Mouse (Mus musculus) neural tube, embryonic 10.5 days (tissue): ENCODE data around the gene Tat.
A peak's percentile ranks its signal among the peaks of the same experiment; 100 is the strongest.
"Not testable (repeated sequence)": the region's sequence is repeated elsewhere in the genome, so short reads cannot be mapped to it uniquely, and the experiment has no call there.

Experiments
- DNase-seq: peaks from one replicate; pipeline ENCODE4 v3.0.0-alpha.2; 2017; ENCODE audit warnings: low spot score; ENCODE audit errors: extremely low spot score

Gene Tat

DNA sequence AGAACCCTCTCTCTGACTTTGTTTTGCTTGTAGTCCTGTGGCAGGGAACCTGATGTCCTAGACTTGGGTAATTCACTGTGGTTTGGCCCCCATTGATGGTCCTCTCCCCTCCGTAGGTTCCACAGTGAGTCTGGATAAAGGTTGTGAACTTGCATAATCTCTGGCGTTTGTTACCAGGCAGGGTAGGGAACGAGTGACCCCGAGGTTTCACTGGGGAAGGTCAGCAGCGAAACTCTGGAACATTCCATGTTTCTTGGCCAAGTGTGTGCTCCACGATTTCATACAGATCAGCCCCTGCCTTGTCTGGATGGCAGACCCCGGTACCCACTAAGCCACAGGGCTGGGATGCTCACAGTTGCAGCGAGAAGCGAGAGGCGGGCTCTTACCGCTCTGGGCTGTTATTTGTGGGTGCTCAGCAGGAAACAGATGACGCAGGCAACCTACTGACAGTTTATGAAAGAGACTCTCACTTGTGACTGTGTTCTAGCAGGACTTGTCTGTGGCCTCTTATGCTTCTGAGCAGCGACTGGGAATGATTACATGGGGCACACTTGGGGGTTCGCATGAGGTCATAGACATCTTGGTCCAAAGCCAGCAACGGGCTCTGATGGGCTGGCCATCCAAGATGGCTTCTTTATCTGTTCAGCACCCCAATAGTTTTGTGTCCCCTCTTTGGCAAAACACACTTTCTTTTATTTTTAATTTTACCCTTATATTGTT lies 7.7 kb upstream of the Tat start:
- no peak for DNase-seq

DNA sequence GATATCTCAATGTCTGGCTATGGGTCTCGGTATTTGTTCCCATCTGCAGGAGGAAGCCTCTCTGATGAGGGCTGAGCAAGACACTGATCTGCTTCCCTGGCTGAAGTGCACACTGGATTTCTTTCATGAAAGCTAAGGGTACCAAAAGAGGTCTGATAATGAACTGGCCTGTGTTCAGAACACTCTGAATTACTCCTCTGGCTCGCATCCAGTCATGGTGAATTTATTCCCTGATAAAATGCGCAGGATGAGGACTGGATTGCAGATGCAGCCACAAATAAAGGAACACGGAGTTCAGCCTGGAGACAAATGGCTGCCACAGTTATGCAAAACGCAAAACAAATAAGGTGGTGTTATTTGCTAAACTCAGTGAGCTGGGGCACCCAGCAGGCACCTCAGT lies 6.3 kb upstream of the Tat start:
- no peak for DNase-seq

GRCm38 (mm10) chr8:109986384-109986783 lies 3.9 kb upstream of the Tat start:
- no peak for DNase-seq

- no peak for DNase-seq
These were observed 2.5 kb upstream of the Tat start for GRCm38 (mm10) chr8:109987776-109988175.

DNA sequence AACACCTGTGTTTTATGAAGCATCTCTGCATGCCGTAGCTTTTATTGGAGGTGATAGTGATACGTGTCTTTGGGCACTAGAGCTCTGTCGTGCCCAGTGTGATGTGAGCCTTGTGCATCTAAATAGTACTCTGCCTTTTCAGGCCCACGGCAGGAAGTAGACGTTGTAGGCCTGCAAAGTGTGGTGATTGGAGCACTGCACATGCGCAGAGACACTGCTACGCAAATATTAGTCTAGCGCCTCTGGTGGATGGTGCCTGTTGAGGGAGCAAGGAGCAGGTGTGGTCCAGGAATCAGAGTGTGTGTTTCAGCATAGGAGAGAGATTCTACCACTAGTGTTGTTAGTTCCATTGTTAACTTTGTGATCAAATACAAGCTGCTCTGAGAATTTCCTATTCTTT lies 1.1 kb upstream of the Tat start:
- DNase-seq = no peak

DNA sequence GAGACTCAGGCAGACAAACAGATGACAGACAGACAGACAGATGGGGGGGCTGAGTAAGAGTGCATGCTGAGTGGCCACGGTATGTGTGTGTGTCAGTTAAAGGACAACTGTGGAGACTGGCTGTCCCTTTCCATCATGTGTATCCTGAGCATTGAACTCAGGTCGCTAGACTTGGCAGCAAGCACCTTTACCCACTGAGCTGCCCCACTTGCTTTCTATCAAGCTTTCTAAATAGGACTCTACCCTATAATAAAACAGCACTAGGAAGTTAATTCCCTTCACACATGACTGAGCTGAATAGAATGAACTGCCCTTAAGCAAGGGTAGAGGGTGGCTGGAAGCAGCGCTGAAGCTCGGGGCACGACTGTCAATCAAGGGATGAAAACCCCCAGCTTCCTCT lies 1.9 kb downstream of the Tat start:
- no peak for DNase-seq

DNA sequence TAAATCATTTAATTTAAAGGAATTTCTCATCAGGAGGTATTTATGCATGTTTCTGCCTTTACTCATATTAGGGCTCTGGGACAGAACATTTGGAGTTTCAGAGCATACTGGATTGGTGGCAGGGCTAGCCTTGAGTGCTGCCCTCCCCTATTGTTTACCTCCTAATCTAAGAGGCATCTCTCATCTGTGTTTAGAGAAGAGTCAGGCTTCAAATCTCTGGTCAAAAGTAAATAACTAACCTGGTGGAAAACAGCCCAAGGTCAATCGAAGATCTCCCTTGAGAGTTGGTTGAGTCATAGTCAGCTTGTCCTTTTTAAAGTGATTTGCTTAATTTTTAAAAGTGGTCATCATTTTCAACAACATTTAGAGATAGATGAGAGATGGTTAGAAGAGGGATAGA lies 2.7 kb downstream of the Tat start:
- no peak for DNase-seq

GRCm38 (mm10) chr8:109997381-109997780 lies 7.1 kb downstream of the Tat start:
- DNase-seq = no peak

- DNase-seq = no peak
These were observed 7.8 kb downstream of the Tat start for GRCm38 (mm10) chr8:109998066-109998465.

- no peak for DNase-seq
These were observed 9.7 kb downstream of the Tat start for GRCm38 (mm10) chr8:109999974-110000373.

DNA sequence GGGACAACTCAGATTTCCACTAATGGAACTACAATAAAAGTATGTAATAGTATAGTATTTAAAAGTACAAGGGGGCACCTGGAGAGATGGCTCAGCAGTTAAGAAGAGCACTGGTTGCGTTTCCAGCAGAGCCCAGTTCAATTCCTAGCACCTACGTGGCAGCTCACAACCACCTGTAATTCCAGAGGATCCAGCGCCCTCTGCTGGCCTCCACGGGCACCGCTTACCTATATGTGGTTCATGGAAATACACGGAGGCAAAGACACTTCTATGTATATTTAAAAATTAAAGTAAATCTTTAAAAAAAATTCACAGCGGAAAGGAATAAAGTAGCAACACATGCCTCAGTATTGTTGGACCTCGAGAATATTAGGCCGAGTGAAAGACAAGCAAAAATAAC lies 12.7 kb downstream of the Tat start:
- peak; percentile 33 for DNase-seq

GRCm38 (mm10) chr8:110004300-110004699 lies 14.1 kb downstream of the Tat start:
- no peak for DNase-seq

GRCm38 (mm10) chr8:110006312-110007023 lies 16.2 kb downstream of the Tat start:
- DNase-seq = no peak

DNA sequence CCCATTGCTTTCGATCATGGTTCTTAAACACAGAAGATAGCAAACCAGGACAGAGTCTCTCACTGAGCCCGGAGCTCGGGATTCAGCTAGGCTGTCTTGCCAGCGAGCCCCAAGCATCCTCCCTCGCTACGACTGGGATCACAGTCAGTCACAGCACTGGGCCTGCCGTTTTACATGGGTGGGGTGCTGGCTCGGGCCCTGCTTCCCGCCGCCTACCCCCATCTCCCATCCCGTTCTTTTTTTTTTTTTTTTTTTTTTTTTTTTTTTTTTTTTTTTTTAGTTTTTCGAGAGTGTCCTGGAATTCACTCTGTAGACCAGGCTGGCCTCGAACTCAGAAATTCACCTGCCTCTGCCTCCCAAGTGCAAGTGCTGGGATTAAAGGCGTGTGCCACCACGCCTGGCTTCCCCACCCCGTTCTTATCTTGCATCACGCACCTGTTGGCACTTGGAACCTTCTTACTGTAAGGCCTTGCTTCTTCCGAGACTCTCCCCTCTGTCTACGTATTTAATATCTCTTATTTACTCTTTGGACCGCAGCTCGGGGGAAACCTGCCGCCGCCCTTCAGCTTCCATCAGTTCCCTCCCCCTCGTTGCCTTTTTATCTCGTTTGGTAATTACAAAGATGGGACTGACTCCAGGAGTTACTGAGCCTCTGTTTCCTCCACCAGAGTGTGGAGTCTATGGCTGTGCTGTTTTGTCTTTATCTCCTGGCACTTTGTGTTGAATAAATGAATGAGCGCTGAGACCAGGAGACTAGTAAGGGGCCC lies 18.2 kb downstream of the Tat start:
- DNase-seq = no peak

DNA sequence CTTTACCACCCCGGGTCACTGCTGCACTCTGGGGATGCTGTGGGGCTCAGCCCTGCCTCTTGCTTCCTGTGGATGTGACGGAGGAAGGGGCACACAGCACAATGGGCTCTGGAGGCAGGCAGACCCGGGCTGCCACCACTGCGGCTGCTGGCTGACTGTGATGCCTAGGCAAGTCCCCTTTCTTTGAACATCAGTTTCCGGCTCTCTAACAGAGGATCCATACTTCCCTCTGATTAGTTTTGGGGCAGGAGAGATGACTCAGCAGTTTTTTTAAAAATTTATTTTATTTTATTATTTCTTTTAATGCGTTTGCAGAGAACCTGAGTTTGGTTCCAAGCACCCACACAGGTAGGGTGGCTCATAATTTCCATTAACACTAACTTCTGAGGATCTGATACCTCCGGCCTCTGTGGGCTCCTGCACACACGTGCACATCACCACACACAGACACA lies 18.8 kb downstream of the Tat start:
- no peak for DNase-seq

DNA sequence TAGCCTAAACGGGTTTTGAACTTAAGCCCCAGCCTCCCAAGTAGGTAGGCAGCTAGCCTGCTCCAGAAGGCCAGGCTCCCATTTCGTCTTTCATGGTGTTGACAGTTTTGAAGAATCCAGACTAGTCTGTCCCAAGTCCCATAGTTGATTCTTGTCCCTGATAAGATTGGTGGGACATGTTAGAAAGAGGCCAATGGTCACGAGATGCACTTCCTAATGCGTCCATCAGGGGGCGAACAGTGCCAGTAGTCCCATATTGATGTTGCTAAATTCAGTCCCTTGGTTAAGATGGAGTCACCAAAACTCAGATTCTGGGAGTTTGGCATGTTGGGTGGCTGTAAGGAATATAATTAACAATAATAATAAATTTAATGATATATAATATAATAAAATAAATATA lies 20.6 kb downstream of the Tat start:
- peak; percentile 52 for DNase-seq

GRCm38 (mm10) chr8:110022081-110022480 lies 31.8 kb downstream of the Tat start:
- DNase-seq = no peak

- DNase-seq = no peak
These were observed 32.6 kb downstream of the Tat start for GRCm38 (mm10) chr8:110022768-110023344.

DNA sequence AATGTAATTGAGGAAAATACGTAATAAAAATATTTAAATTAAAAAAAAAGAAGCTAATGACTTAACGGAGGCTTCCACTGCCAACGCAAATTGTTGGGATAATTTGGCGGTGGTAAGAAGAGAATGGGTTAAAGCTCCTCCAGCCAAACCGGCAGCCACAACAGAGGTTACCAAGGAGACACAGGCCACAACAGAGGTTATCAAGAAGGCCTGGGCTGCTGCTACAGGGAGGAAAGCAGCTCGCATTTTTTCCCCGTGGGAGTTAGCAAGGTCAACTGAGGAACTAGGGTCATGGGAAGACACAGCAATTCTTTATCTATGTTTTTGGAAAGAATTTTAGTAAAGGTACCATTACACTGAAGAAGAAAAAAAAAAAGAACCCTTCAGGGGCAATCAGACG lies 43.5 kb downstream of the Tat start:
- not testable (repeated sequence) for DNase-seq

GRCm38 (mm10) chr8:110034331-110034730 lies 44.1 kb downstream of the Tat start:
- DNase-seq = no peak

DNA sequence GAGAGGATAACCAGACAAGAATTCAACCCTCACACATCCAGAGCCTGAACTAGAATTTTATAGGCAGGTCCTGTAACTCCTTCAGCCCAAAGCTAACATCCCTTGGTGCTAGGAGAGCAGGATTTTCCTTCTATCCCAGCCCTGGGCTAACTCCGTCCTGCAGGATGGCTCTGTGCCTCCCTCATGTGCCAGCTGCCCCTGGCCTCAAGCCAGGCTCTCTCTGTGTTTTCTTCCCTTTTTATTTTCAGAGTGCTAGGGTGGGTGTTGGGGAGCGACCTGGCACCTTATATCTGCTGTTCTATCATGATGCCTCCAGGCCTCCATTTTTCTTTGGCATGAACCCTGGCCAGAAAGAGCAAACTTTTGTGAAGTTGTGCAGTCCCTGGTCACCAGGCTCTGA lies 45.9 kb downstream of the Tat start:
- DNase-seq = no peak

- no peak for DNase-seq
These were observed 49.0 kb downstream of the Tat start for GRCm38 (mm10) chr8:110039216-110039615.
